Mouse (Mus musculus) activated CD4-positive, CD25-positive, alpha-beta regulatory T cell (primary cell): Measurements from ENCODE around the gene Vsnl1. TPM values are rescaled to one million over a fixed set of nuclear protein-coding genes. Genes with fewer than 3 reads are reported as not detected.

Experiments used
- polyA plus RNA-seq, 2 experiments: library from polyadenylated mRNA; unstranded; fragments of 100-300 nt; shearing (Covaris generic); gene quantifications; one replicate each; pipeline ENCODE4 v1.2.1; 2017

Vsnl1 gene
- not detected for polyA plus RNA-seq

DNA sequence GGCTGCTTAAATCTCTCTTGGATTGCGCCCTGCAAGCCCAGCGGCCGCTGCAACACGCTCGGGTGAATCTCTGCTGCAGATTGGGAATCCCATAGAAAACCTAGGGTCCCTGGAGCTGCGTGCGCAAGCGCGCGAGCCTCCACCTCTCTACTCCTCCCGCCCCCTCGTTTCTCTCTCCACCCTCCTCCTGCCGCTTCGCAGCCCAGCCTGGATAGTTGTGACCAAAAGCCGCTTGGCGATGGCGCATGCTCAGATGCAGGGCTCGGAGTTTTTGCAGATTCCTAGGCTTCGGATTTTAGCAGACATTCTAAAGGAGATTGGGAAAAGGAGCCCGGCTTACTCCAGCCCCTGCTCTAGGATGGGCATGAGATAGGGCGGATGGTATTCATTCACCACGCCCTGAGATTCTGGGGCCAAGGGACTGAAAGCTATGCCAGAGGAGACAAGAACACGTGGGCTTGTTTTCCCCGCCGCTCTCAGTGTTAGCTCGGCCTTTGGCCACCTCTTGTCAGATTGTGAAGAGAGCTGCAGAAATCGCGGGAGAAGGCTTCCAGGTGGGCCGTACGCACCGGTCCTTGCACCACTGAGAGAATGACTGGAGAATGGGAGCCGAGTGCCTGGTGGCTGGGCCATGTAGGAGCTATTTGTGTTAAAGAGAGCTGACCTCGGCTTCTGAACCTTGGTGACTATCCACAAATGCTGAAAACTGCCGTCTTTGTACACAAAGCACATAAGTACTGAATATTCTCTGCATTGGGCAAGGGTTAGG, at the start of gene Vsnl1:
TSS of gene Vsnl1 (minus strand) at position 117 of the 769 bp plus-strand sequence.

DNA sequence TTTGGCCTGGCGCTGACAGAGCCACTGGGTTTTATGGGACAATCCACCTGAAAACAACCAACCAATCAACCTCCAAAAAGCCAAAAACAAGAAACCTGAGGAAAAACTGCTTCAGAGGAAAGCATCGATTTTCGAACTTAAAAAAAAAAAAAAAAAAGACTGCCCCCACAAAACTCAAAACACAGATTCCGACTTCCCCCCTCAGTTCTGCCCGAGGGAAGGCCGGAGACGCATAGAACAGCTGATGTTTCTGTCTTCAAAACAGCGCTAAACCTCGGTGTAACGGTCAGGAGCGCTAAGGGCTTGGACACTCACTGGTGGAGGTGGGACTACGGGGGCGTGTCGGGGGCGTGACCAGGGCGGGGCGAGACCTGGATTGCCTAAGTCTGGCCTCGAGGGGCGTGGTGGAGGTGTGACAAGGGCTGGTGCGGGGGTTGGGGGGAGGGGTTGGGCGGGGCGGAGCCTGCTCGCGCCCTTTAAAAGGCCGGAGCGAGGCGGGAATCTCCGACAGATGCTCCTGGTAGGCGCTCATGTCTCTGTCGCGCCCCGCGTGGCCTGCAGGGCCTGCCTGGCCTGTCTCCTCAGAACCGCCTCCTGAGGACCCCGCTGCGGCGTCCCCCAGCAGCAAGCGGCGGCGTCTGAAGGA, 19.3 kb upstream of the Vsnl1 start, which contains the start of gene Rad51ap2:
TSS of gene Rad51ap2 (plus strand) at position 531 of the 646 bp plus-strand sequence.

Other genes with a start within 250 kb of the Vsnl1 start
- under 1 TPM; 0.39 to 0.63 TPM for gene Msgn1, start 227.6 kb downstream of the Vsnl1 start, polyA plus RNA-seq
- gene Gen1, start 170.8 kb downstream of the Vsnl1 start, polyA plus RNA-seq, result 1 to 10 TPM; 3.4 to 3.5 TPM
- gene Smc6, start 170.7 kb downstream of the Vsnl1 start, polyA plus RNA-seq, result 100 to 1,000 TPM; 169 to 189 TPM
- under 1 TPM in 1 of 2 experiments, not detected in 1; 0.16 TPM for gene Rad51ap2, start 19.5 kb upstream of the Vsnl1 start, polyA plus RNA-seq